Mouse (Mus musculus) bone marrow, adult 2 months (tissue): ENCODE results near the gene Madcam1. TPM values are rescaled to one million over a fixed set of nuclear protein-coding genes. Genes with fewer than 3 reads are reported as not detected.

Source experiments
- H3K27ac ChIP-seq: fragments of 200-500 bp; 2 replicates; pipeline ENCODE4 v1.5.1; 2012; ENCODE audit warnings: low read depth, mild to moderate bottlenecking, control low read depth, inconsistent platforms, low read length; ENCODE audit not compliant: control insufficient read depth, poor library complexity, insufficient read depth
- H3K4me1 ChIP-seq: fragments of 200-500 bp; 2 replicates; pipeline ENCODE4 v1.6.1; 2011; ENCODE audit warnings: low read length; ENCODE audit not compliant: control insufficient read depth, insufficient read depth
- H3K4me3 ChIP-seq: fragments of 200-500 bp; replicated peaks from 2 replicates; pipeline ENCODE3; 2011; ENCODE audit warnings: mild to moderate bottlenecking, low read depth, low read length, control low read depth; ENCODE audit not compliant: control insufficient read depth
- CTCF ChIP-seq: fragments of 200-500 bp; IDR thresholded peaks from 2 replicates; pipeline ENCODE4 v1.5.1; 2011; ENCODE audit warnings: low read length, control low read depth; ENCODE audit not compliant: control insufficient read depth, insufficient read depth
- POLR2A ChIP-seq: fragments of 200-500 bp; IDR thresholded peaks from 2 replicates; pipeline ENCODE4 v1.6.1; 2011; ENCODE audit warnings: low read depth, mild to moderate bottlenecking, control low read depth, low read length, borderline replicate concordance; ENCODE audit not compliant: control insufficient read depth
- WGBS: fragments of 180-500 bp; shearing (Covaris S2); methylation state at CpG from one replicate; pipeline ENCODE4 v1.1.7; 2018; 5-methylcytosine and 5-hydroxymethylcytosine counted together
- polyA plus RNA-seq: library from polyadenylated mRNA; stranded (reverse); fragments of >200 nt; gene quantifications from 2 replicates; pipeline ENCODE4 v1.2.4, GENCODE M21; 2011; ENCODE audit warnings: low replicate concordance; ENCODE audit not compliant: missing spikeins, insufficient read depth, insufficient read length

Madcam1 gene
- polyA plus RNA-seq, 1 experiment: not detected

DNA sequence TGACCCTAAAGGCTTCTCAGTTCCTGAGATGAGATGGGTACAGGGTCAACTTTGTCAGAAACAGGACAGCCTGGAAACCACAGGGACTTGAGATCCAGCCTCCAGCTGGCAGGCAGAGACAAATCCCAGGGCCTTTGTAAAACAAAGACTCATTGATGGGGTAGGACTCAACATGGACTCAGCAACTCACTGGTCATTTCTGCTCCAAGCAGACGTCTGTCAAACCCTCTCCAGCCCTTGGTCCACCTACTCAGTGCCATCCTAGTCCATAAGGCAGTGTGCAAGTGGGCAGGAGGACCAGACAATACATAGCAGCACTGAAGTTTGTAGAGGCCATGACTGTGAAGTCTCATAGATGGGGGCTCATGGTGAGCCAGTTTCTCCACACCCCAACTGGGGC lies 48.8 kb downstream of the Madcam1 start:
- no peaks in the 10 kb centered on the region for H3K4me1 ChIP-seq
- WGBS: 39% methylated on average over 1 of the region's 1 CpGs
- no peak for TF ChIP-seq POLR2A
- no peak for TF ChIP-seq CTCF
- H3K4me3 ChIP-seq: no peak overlapping the region
- no peak overlapping the region for H3K27ac ChIP-seq

DNA sequence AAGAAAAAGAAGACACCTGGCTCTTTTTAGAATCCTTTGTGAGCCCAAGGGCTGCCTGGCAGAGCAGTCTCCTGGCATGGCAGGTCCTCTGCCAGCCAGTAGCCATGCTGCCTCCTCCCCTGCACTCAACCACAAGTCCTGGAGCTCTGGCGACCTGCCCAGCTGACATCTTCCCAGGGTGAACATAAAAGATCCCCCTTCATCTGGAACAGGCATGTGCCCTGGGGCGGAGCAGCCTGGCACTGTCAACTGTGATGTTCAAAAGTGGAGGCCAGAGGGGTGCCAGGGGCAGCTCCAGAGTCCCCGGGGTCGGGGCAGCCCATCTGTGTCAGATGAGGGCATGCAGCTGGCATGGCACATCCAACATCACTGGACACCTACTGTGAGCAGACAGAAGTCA lies 50.6 kb downstream of the Madcam1 start:
- TF ChIP-seq POLR2A (no peak), CTCF (no peak)
- WGBS: 60% methylated on average over 4 of the region's 4 CpGs
- Histone ChIP-seq H3K27ac (no peak overlapping the region), H3K4me3 (no peak overlapping the region), H3K4me1 (no peaks in the 10 kb centered on the region)

DNA sequence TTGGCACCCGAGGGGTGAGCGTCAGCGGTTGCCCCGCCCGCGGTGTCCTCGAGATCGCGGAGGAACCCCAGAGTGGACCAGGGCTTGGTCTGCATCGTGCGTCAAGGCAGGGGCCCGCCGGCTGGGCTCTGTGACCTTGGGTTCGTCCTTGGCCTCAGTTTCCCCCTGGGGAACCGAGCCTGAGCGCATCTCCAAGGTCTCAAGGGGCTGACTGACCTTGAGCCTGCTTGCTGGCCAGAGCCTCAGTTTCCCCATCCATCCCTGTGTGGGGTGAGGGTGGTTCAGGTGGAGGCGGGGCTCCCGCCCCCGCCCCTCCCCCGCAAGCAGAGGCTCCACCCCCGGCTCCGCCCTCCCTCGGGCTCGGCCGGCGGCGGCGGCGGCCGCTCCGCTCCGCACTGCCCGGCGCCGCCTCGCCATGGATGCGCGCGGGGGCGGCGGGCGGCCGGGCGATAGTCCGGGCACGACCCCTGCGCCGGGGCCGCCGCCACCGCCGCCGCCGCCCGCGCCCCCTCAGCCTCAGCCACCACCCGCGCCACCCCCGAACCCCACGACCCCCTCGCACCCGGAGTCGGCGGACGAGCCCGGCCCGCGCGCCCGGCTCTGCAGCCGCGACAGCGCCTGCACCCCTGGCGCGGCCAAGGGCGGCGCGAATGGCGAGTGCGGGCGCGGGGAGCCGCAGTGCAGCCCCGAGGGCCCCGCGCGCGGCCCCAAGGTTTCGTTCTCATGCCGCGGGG lies 52.1 kb downstream of the Madcam1 start, which contains the start of gene Hcn2:
TSS of gene Hcn2 (plus strand) at position 381 of the 734 bp plus-strand sequence.
- H3K4me3 ChIP-seq: no peak within 1 kb of the TSS
- TF ChIP-seq POLR2A (no peak), CTCF (no peak)
- WGBS: 3% methylated on average over 86 of the region's 91 CpGs

DNA sequence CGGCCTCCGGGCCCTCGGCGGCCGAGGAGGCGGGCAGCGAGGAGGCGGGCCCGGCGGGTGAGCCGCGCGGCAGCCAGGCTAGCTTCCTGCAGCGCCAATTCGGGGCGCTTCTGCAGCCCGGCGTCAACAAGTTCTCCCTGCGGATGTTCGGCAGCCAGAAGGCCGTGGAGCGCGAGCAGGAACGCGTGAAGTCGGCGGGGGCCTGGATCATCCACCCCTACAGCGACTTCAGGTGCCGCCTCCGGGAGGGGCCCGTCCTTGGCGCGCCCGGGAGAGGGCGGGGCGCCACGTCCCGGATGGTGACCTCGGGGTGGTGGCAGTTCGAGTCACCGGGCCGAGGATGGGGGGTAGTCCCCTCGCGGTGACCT lies 52.6 kb downstream of the Madcam1 start:
- Histone ChIP-seq H3K27ac (no peak overlapping the region), H3K4me3 (no peak overlapping the region), H3K4me1 (no peaks in the 10 kb centered on the region)
- TF ChIP-seq CTCF: no peak
- no peak for TF ChIP-seq POLR2A
- WGBS: under 1% methylated on average over 44 of the region's 44 CpGs

More for the DNA sequence above, 52.1 kb downstream of the Madcam1 start, which contains the start of gene Hcn2:
- Histone ChIP-seq H3K4me1 (no peaks in the 10 kb centered on the region), H3K27ac (no peak within 1 kb of the TSS)

DNA sequence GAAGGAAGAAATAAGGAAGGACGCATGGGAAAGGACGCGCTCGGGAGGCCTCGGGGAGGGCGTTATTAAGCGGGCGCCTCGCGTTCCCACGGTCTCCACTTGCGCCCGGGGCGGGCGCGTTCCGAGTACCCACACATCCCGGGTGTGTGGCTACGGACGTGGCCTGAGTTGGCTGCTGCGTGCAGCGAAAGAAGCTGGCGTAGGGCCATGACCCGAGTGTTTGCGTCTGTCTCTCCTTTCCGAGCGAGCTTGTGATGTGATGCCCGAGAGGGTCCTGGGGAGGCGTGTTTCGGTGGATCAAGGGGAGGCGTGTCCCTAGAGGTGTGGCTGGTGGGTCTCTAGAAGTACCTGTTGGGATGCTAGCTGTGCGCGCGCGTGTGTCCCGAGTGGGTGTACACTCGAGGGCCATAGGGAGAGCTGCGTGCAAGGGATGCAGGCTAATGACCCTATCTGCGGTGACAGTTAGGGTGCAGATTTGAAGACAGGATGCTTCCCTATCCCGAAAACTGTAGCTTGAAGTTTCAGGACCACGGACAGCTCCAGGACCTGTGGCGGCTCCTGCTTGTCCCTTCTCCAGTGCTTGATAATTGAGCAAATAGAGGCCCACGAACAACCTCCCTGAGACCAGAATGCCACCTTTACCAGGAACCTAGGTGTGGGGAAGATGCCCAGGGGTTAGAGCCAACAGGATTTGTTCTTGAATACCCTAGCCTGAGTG lies 53.4 kb downstream of the Madcam1 start:
- WGBS: 6% methylated on average over 43 of the region's 43 CpGs
- TF ChIP-seq POLR2A (no peak), CTCF (no peak)
- Histone ChIP-seq H3K4me3 (no peak overlapping the region), H3K27ac (no peak overlapping the region), H3K4me1 (no peaks in the 10 kb centered on the region)

Other genes with a start within 250 kb of the Madcam1 start
- not detected in 2 replicates for gene Vmn2r83, start 195.8 kb upstream of the Madcam1 start, polyA plus RNA-seq
- 1.7 and 2.6 TPM in 2 replicates for gene Plpp2, start 130.8 kb upstream of the Madcam1 start, polyA plus RNA-seq
- gene Mier2, start 109.4 kb upstream of the Madcam1 start, polyA plus RNA-seq: 18.7 and 21.7 TPM in 2 replicates
- not detected in 2 replicates for gene Theg, start 77.2 kb upstream of the Madcam1 start, polyA plus RNA-seq
- not detected in 2 replicates for gene C2cd4c, start 50.5 kb upstream of the Madcam1 start, polyA plus RNA-seq
- 1.1 and 2.1 TPM in 2 replicates for gene Shc2, start 26.6 kb upstream of the Madcam1 start, polyA plus RNA-seq
- not detected in 2 replicates for gene Odf3l2, start 18.8 kb upstream of the Madcam1 start, polyA plus RNA-seq
- gene Tpgs1, start 4.8 kb downstream of the Madcam1 start, polyA plus RNA-seq: 4.9 and 12.2 TPM in 2 replicates
- gene Cdc34, start 17.6 kb downstream of the Madcam1 start, polyA plus RNA-seq: 82.1 and 98.6 TPM in 2 replicates
- gene Gzmm, start 24.5 kb downstream of the Madcam1 start, polyA plus RNA-seq: not detected in 2 replicates
- gene Bsg, start 39.9 kb downstream of the Madcam1 start, polyA plus RNA-seq: 465 and 588 TPM in 2 replicates
- 0.31 TPM in 1 of 2 replicates, not detected in the other for gene Hcn2, start 52.1 kb downstream of the Madcam1 start, polyA plus RNA-seq
- gene Polrmt, start 82.0 kb downstream of the Madcam1 start, polyA plus RNA-seq: 20.0 and 29.6 TPM in 2 replicates
- not detected in 2 replicates for gene Fgf22, start 90.5 kb downstream of the Madcam1 start, polyA plus RNA-seq
- gene Rnf126, start 102.4 kb downstream of the Madcam1 start, polyA plus RNA-seq: 26.5 and 42.8 TPM in 2 replicates
- 1.0 and 1.8 TPM in 2 replicates for gene Fstl3, start 112.7 kb downstream of the Madcam1 start, polyA plus RNA-seq
- 13.1 and 40.0 TPM in 2 replicates for gene Prss57, start 126.4 kb downstream of the Madcam1 start, polyA plus RNA-seq
- gene Palm, start 129.0 kb downstream of the Madcam1 start, polyA plus RNA-seq: 19.7 and 36.1 TPM in 2 replicates
- gene Misp, start 156.4 kb downstream of the Madcam1 start, polyA plus RNA-seq: not detected in 2 replicates
- gene Ptbp1, start 189.9 kb downstream of the Madcam1 start, polyA plus RNA-seq: 113 and 188 TPM in 2 replicates
- 143 and 259 TPM in 2 replicates for gene Prtn3, start 209.9 kb downstream of the Madcam1 start, polyA plus RNA-seq
- 16.4 and 32.4 TPM in 2 replicates for gene Plppr3, start 210.1 kb downstream of the Madcam1 start, polyA plus RNA-seq
- gene Elane, start 221.7 kb downstream of the Madcam1 start, polyA plus RNA-seq: 102 and 162 TPM in 2 replicates
- gene Cfd, start 226.3 kb downstream of the Madcam1 start, polyA plus RNA-seq: 20.0 TPM in 1 of 2 replicates, not detected in the other
- 12.3 and 19.2 TPM in 2 replicates for gene Med16, start 244.4 kb downstream of the Madcam1 start, polyA plus RNA-seq
- gene Gm26602, start 246.3 kb downstream of the Madcam1 start, polyA plus RNA-seq: not detected in 2 replicates